Mouse (Mus musculus): ENCODE measurements at regions not wholly inside any gene's neighbourhood (a gene's known extent, or its start where the extent isn't known, plus 50 kb on each side); places are given as distances from the start of the nearest gene placed in this dataset.

DNA sequence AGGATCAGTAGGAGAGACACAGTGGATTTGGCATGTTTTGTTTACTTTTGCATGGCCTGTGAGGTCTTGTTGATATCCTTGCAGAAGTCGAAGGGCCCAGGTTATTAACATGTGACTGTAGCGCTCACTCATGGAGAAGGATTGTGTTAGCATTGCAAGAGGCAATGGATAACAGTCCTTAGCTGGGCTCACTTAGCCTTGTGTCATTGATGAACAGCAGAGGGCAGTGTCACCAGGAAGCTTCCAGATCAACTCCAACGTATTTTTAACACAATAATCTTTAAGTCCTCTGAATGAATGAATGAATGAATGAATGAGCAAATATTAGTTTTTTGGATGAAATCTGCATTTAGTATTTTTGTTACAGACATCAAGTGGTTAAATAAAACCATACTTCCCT is 133.2 kb upstream of the Car8 start:
- DNase-seq: no peak

DNA sequence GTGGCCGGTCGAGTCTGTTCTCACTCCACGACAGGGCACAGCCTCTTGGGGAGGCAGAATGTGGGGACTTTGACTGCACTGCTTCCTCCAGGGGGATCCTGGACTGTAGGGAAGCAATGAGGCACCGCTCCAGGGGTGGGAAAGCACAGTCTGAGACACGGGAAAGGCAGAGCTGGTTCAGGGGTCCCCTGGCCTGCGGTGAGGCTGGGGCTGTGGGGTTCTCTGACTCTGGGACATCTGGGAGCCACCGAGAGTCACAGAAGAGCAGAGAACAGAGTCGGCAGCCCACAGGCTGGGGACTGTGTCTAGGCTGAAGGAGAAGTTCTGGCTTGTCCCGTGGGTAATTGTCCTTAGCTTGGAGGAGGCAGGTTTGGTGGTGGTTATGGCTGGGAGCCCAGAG is 131.9 kb upstream of the Car8 start:
- no peak for DNase-seq

DNA sequence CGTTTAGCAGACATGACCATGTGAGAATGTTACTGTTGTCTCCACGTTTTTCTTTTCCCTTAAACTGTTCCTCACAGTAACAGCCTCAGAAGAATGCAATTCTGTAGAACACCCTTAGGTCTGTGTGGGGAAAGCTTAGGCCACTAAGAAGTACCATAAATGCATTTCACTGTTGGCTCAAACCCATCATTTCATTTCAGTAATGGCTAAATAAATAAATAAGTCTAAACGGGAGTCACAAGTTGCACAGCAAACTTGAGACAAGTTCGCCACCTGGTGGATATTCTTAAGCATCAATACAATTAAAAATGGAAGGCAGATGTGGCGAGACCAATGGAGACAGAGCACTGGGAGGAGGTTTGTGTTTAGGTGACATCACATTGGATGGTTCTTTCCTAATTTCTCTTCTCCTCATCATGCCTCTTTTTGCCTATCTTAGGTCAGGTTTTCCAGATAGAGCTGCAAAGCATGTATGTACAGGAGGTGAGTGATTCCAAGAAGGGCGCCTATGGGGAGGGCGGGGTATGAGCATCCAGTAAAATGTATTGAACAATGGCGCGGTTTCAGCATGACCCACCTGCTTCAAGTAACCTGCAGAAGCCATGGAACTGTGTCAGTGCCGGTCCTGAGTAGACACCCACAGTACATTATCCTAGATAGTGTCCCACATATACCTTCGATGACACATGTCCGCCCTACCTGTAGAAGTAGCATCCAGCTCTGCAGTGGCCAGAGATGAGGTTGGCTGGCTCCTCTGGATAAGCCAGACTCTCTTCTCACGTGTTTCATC is 128.8 kb upstream of the Car8 start:
- DNase-seq: peak; percentile 31

DNA sequence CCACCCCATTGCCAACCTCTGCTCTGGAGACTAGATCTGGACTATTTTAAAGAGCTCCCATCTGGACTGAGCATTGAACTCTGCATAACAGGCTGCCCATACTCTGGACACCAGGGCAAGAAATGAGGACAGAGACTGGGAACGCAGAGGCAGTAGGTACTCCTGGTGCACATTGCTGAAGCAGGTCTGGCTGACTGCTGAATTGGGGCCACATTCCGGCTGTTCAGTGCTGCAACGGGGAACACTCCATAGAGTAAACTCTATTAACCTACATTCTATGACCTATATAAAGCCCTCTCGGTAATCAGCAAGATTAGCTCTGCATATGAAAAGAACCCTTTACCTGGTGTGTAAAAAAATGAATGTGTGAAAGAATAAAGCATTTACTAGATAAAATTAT is 128.1 kb upstream of the Car8 start:
- no peak for DNase-seq

DNA sequence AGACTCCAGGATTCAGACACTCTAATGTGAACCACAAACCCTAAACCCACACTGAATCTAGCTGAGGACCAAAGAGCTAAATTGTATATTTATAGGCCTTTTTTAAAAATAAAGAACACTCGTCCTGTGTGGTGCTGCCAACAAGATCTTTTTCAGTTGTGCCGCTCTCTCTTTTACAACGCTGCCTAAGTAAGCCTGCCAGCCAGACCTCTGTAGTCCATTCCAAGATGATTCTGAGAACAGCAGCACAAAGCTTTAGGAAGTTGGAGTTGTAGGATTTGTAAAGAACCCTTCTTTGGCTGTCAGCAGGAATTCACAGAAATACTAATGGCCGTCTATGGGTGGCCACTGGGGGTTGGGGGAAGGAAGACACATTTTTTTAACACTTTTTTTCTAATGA is 123.6 kb upstream of the Car8 start:
- no peak for DNase-seq

DNA sequence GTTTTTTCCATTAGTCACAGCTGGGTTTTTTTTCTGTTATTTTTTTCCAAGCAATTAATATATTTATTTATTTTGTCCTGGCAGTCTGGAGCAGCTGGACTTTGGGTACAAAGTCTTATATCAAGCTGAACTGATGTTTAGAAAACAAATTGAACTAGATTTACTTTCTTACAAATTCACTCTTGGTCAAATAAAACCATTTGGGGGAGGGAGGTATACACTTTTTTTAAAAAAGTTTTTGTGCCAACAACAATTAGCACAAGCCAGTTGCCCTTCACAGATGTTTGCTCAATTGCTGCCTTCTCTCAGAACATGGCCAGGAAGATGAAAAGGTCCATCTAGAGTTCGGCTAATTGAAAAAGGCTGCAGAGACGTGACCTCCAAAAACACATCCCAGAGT is 123.1 kb upstream of the Car8 start:
- DNase-seq: no peak

DNA sequence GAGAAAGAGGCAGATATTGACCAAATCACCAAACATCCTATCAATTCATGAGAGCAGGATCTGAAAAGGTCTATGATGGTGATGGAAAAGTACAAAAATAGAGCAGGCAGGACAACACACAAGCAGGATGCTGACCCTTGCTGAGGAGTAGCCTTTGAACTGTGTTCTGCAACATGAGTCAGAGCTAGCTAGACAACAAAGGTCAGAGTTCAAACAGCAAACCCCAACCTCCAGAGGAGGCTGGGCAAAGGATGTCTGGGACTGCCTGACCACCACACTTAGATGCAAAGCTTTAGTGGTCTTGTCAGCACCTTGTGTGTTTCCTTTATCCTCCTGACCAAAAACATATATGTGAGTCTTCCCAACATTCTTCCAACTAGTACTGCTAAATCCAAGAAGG is 122.5 kb upstream of the Car8 start:
- no peak for DNase-seq

DNA sequence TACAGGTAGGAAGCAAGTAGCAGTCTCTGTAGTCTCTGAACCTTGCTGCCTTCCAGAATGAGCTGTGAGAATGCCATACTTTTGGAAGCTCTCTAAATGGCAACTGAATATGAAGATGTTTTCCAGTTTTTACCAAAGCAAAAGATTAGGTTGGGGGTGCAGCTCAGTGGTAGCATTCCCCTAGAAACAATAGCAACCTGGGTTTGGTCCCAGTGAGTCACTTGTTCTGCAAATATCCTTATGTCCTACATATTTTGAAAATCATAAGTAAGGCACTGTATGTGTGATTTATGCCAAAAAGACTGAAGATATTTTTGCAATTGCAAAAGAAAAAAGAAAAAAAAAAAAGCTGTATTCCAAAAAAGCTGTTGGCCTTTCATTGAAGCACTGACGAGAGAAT is 118.6 kb upstream of the Car8 start:
- no peak for DNase-seq

DNA sequence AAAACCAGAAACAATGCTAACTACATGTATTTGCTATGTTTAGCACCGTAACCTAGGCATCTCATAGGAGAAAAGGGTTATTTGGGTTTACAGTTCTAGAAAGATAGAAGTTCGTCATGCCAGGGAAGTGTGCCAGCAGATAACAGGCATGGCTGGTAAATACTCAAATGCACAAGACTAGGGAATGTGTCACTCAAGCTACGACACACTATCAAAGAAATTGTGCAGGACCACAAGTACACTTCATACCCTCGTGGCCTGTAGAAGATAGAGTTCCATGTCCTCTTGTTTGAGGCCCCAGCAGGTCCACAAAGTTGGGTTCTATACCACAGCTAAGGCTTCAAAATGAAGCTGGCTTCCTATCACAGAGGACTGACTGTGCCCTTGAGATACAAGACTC is 103.1 kb upstream of the Car8 start:
- no peak for DNase-seq

DNA sequence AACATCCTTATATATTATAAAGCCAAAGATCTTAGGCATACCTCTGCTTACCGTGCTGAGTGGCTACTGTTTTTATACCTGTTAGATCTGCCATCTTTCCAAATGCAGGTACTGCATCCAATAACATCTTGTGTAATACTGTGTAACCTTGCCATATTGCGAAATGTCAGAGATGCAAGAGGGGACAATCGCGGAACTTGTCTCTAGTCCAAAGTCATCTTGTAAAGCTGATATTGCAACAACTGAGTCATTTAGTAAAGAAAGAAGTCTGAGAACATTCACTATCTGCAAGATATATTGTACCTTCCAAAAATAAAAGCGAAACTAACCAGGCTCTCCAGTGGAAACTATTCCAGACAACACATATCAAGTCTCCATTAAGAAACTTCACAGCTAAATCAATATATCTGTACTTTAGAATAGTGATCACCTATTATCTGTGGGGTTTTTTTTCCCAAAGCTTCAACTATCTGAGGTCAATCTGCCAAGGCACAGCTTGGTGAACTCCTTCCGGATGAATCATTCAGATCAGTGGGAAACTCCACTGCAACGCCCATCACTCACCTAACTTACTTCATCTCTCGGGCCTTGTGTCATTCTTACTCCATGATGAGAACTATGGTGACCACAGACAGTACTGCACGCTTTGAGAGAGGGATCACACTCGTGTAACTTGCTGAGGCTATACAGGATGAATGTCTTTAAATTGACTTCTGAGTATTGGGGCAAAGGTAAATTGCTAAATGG is 70.6 kb upstream of the Car8 start:
- no peak for DNase-seq

DNA sequence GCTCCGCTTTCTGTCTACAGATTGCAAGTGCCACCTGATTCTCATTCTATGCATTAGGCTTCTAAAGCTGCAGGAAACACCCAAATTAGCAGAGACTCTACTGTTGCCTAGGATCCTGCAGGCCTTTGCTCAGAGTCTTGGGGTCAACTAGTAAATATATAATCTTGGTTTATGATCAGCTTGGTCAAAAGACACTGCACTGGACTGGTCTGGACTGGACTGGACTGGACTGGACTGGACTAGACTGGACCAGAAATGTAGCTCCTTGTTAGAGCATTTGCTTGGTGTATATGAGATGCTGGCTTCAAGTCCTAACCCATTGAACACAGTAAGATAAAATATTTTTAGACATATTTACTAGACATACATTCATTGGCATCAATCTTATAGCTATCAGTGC is 53.7 kb upstream of the Car8 start:
- no peak for DNase-seq

DNA sequence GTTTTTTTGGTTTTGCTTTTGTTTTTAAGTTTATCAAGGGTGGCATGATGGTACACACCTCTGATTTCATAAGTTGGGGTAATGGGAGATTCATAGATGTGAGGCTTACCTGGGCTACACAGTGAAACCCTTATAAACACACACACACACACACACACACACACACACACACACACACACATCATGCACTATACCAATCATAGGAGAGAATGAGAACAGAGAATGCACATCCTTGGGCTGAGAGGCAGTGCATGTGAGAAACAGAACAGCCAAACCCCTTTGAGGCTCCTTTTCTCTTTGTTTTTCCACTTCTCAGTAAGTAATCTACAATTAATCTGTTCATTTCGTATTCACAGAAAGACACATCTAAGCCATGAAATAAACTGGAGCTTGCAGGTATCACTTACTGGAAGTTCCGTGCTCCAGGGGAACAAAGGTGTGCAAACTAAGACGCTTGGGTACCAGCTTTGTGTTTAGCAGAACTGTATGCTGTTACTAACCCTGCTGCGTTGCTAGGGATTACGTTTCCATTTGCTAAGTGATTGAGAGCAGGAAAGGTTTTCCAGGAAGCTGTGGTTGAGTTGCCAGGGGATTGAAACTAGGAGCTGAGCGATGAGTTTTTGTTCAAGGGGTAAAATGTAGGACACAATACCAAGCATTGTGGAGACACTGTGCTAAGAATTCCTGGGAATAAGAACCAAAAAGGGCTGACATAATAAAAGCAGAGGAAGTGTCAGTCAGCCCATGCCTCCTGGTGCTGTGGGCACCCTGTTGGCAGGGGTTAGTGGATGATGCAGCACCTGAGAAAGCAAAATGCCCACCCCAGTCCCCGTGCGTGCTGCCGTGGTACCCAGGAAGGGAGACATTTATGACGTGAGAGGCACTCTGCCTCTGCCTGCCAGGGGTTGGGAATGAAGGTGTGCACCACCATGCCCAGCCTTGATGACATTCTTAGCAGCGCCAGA is 53.0 kb upstream of the Car8 start:
- no peak for DNase-seq

DNA sequence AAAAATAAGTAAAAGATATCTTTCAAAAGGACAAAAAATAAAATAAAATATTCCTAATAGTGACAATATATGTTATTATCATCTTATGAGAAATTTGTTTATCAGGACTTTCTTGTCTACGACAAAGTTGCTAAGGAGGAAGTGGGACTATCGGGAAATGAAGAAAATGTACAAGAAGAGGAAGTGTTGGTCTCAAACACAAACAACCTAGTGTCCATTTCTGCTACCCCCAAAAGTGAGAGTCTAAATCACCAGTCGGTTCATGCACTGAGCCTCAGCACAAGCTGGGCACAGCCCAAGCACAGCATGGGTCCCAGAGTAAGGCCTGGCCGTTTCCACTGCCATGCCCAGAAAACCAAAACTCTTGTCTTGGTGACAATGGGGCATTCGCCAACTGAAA is 51.1 kb upstream of the Car8 start:
- no peak for DNase-seq

Data from right cerebral cortex, postnatal 25 days (tissue).